Mouse (Mus musculus) liver, postnatal 0 days (tissue): ENCODE measurements around the gene 1700102P08Rik. TPM values are rescaled to one million over a fixed set of nuclear protein-coding genes. Genes with fewer than 3 reads are reported as not detected.

Experiments
- ATAC-seq: fragments of 200-750 bp; cut with Nextera tagmentation; 2 replicates; pipeline ENCODE4 v1.8.0; 2017; ENCODE audit warnings: mild to moderate bottlenecking, moderate library complexity
- DNase-seq: peaks from one replicate; pipeline ENCODE4 v3.0.0-alpha.2; 2016
- H3K27ac ChIP-seq: fragments of 300-500 bp; sonication (generic); 2 replicates; pipeline ENCODE4 v1.5.1; 2014; ENCODE audit warnings: antibody characterized with exemption, moderate library complexity, mild to moderate bottlenecking, low read depth
- H3K27me3 ChIP-seq: fragments of 300-500 bp; sonication (generic); 2 replicates; pipeline ENCODE4 v1.6.1; 2014; ENCODE audit warnings: low read length, control low read depth, mixed read lengths; ENCODE audit not compliant: insufficient read depth
- H3K36me3 ChIP-seq: fragments of 300-500 bp; sonication (generic); replicated peaks from 2 replicates; pipeline ENCODE4 v1.6.1; 2014; ENCODE audit warnings: mild to moderate bottlenecking, control low read depth, low read length, moderate library complexity, mixed read lengths; ENCODE audit not compliant: insufficient read depth
- H3K4me1 ChIP-seq: fragments of 300-500 bp; sonication (generic); 2 replicates; pipeline ENCODE4 v1.6.1; 2014; ENCODE audit warnings: antibody characterized with exemption, mild to moderate bottlenecking, control low read depth; ENCODE audit not compliant: insufficient read depth
- H3K4me2 ChIP-seq: fragments of 300-500 bp; sonication (generic); 2 replicates; pipeline ENCODE4 v1.6.1; 2014; ENCODE audit warnings: low read depth, mild to moderate bottlenecking, low read length, moderate library complexity, mixed read lengths
- H3K4me3 ChIP-seq: fragments of 300-500 bp; sonication (generic); 2 replicates; pipeline ENCODE4 v1.5.1; 2014; ENCODE audit warnings: low read depth, low read length
- H3K9ac ChIP-seq: fragments of 300-500 bp; sonication (generic); replicated peaks from 2 replicates; pipeline ENCODE4 v1.6.1; 2014; ENCODE audit warnings: mild to moderate bottlenecking, moderate library complexity
- H3K9me3 ChIP-seq: fragments of 300-500 bp; sonication (generic); 2 replicates; pipeline ENCODE4 v1.6.1; 2016; ENCODE audit warnings: mild to moderate bottlenecking, control low read depth, low read length, mixed read lengths
- CTCF ChIP-seq: sonication (generic); IDR thresholded peaks from 2 replicates; pipeline ENCODE4 v1.5.1; 2016; ENCODE audit warnings: antibody characterized with exemption, low read depth
- EP300 ChIP-seq: IDR thresholded peaks from 2 replicates; pipeline ENCODE4 v1.6.1; 2016; ENCODE audit warnings: antibody characterized with exemption, low read depth, mild to moderate bottlenecking
- WGBS: fragments of 180-500 bp; shearing (Covaris S2); extraction: QIAGEN DNeasy Blood & Tissue Kit; methylation state at CpG from one replicate; pipeline ENCODE4 v1.1.7; 2014; ENCODE audit not compliant: insufficient replicate concordance; 5-methylcytosine and 5-hydroxymethylcytosine counted together
- polyA plus RNA-seq: library from polyadenylated mRNA; unstranded; fragments of >200 nt; fragmentation: Nextera tagmentation; extraction: Ambion mirVana; gene quantifications from 2 replicates; pipeline ENCODE4 v1.2.1, GENCODE M21; 2015

The 1700102P08Rik gene
- polyA plus RNA-seq, 1 experiment from 2014 or later: 0.14 TPM

GRCm38 (mm10) chr9:108445125-108445524 lies 52.5 kb downstream of the 1700102P08Rik start:
- H3K9me3 ChIP-seq: no peaks in the 10 kb centered on the region
- peaks cover under 1% of the 10 kb centered on the region for H3K4me1 ChIP-seq
- no peaks in the 10 kb centered on the region for H3K36me3 ChIP-seq
- 38% methylated on average over 9 of the region's 9 CpGs for WGBS
- H3K4me2 ChIP-seq: no peak overlapping the region
- no peaks in the 10 kb centered on the region for H3K27me3 ChIP-seq
- ATAC-seq: no peak
- no peak overlapping the region for H3K4me3 ChIP-seq
- TF ChIP-seq CTCF: no peak
- TF ChIP-seq EP300: no peak
- H3K9ac ChIP-seq: no peak overlapping the region
- no peak overlapping the region for H3K27ac ChIP-seq
- DNase-seq: no peak

GRCm38 (mm10) chr9:108449860-108450259 lies 57.3 kb downstream of the 1700102P08Rik start:
- H3K9ac ChIP-seq: no peak overlapping the region

DNA sequence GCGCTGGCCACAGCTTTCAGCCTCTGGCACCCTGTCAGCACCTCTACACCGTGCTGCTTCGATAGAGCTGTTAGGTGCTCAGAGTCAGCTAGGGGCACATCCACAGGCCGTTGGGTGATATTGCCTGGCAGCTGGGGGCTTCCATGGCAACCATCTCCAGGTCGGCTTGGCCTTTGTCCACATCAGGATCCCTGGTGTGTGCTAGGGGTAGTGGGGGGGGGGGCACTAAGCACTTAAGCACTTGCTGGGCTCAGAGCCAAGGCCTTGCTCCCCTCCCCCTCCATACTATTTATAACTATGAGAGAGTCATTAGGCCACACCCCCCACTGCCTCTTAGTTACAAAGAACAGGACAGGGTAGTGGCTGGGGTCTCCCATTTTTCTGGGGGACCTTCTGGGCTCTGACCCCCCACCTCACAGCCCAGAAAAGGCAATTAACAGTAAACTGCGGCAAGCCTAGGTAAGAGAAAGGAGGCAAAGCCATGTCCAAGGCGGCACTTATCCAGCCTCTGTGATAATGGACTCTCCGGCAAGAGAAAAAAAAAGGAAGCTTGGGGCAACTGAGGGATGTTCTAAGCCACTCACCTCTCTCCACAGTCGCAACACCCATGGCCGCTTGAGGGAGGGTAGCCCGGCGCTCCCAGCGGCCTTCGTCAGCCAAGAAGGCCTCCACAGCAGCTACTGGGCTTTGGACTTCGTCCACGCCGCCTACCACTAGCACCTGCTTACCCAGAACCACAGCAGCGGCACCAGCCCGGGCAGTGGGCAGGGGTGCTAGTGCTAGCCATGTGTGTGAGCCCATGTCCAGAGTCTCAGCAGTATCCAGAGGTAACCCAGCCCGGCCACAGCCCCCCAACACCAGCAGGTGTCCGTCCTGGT lies 57.9 kb downstream of the 1700102P08Rik start:
- Histone ChIP-seq H3K4me3 (no peak overlapping the region), H3K9me3 (no peaks in the 10 kb centered on the region), H3K27me3 (no peaks in the 10 kb centered on the region), H3K4me1 (peaks cover 24% of the 10 kb centered on the region), H3K4me2 (peak overlapping the region; percentile 100), H3K36me3 (no peaks in the 10 kb centered on the region), H3K27ac (0 out of 2 replicates have a peak overlapping the region, but pooled peaks have one; percentile 3), H3K9ac (no peak overlapping the region)
- ATAC-seq (no peak), DNase-seq (no peak)
- TF ChIP-seq EP300: no peak
- TF ChIP-seq CTCF: no peak
- 70% methylated on average over 21 of the region's 21 CpGs for WGBS

More at GRCm38 (mm10) chr9:108449860-108450259, 57.3 kb downstream of the 1700102P08Rik start:
- Histone ChIP-seq H3K4me3 (no peak overlapping the region), H3K9me3 (no peaks in the 10 kb centered on the region), H3K27me3 (no peaks in the 10 kb centered on the region), H3K27ac (no peak overlapping the region), H3K4me2 (peak overlapping the region; percentile 100; the same call in 1 of the 2 replicates), H3K4me1 (peaks cover 24% of the 10 kb centered on the region), H3K36me3 (no peaks in the 10 kb centered on the region)
- WGBS: 73% methylated on average over 4 of the region's 4 CpGs
- TF ChIP-seq EP300: no peak
- no peak for TF ChIP-seq CTCF
- ATAC-seq (no peak), DNase-seq (no peak)

- DNase-seq (peak; percentile 24), ATAC-seq (no peak)
- WGBS: 51% methylated on average over 6 of the region's 6 CpGs
- no peaks in the 10 kb centered on the region for H3K27me3 ChIP-seq
- no peak overlapping the region for H3K9ac ChIP-seq
- TF ChIP-seq EP300 (no peak), CTCF (no peak)
- no peak overlapping the region for H3K27ac ChIP-seq
- peak overlapping the region; percentile 100 for H3K4me2 ChIP-seq
- H3K4me3 ChIP-seq: no peak overlapping the region
- no peaks in the 10 kb centered on the region for H3K9me3 ChIP-seq
- H3K36me3 ChIP-seq: no peaks in the 10 kb centered on the region
- peaks cover 24% of the 10 kb centered on the region for H3K4me1 ChIP-seq
Measured at GRCm38 (mm10) chr9:108451170-108451493, 58.5 kb downstream of the 1700102P08Rik start.

- Histone ChIP-seq H3K27ac (no peak overlapping the region; the same call in 1 of the 2 replicates), H3K9ac (peak overlapping the region; percentile 70)
Measured at GRCm38 (mm10) chr9:108451519-108452160, 59.0 kb downstream of the 1700102P08Rik start.

DNA sequence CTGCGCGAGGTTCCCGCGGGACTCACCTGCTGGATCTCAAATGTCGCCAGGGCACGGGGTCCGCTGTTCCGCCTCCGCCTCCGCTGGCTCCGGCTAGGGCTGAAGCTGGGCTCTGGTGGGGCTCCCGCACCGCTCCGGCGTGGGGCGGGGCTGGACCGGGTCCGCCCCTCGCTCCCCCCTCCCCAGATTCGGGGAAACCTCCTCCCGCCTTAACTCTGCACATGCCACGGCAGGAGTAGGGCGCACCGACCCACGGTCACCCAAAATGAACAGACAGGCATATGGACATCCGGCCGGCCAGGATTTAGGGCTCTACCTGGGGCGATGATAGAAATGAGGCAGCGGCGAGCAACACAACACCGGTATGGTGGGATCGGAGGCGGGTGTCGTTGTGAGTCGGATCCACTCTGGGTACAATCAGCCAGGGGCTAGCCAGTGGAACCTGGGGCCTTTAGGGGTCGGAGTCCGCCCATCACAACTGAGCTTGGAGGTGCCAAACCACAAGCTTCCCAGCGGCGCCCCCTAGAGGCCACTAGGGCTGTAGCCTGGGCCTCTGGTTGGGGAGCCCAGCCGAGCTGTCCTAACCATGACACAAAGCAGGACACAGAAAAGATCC lies 59.8 kb downstream of the 1700102P08Rik start:
- H3K27ac ChIP-seq: 0 out of 2 replicates have a peak overlapping the region, but pooled peaks have one; percentile 22
- TF ChIP-seq CTCF (peak; percentile 94), EP300 (no peak)
- H3K4me1 ChIP-seq: peaks cover 24% of the 10 kb centered on the region
- H3K27me3 ChIP-seq: no peaks in the 10 kb centered on the region
- peak overlapping the region; percentile 70 for H3K9ac ChIP-seq
- peak; percentile 88 for ATAC-seq
- H3K36me3 ChIP-seq: no peaks in the 10 kb centered on the region
- WGBS: 2% methylated on average over 40 of the region's 40 CpGs
- H3K4me3 ChIP-seq: peak overlapping the region; percentile 66
- no peaks in the 10 kb centered on the region for H3K9me3 ChIP-seq
- peak; percentile 93 for DNase-seq
- peak overlapping the region; percentile 100 for H3K4me2 ChIP-seq

More at GRCm38 (mm10) chr9:108451519-108452160, 59.0 kb downstream of the 1700102P08Rik start:
- Histone ChIP-seq H3K9me3 (no peaks in the 10 kb centered on the region), H3K4me2 (peak overlapping the region; percentile 100), H3K4me3 (peak overlapping the region; percentile 66), H3K36me3 (no peaks in the 10 kb centered on the region), H3K4me1 (peaks cover 24% of the 10 kb centered on the region), H3K27me3 (no peaks in the 10 kb centered on the region)
- no peak for DNase-seq
- WGBS: 55% methylated on average over 6 of the region's 6 CpGs
- TF ChIP-seq EP300 (no peak), CTCF (no peak)
- no peak for ATAC-seq
